Mouse (Mus musculus) gastrocnemius, postnatal 36 days (tissue): ENCODE results near the gene Spata31d1b. TPM values are rescaled to one million over a fixed set of nuclear protein-coding genes. Genes with fewer than 3 reads are reported as not detected.

ENCODE experiments used
- DNase-seq, 2 experiments: peaks; one replicate each; pipeline ENCODE4 v3.0.0; 2022
- intact Hi-C: fragments of 180-260 bp; cut with DNase I; formaldehyde crosslinking; loops from one replicate; pipeline ENCODE4 v1.15.1; 2025
- total RNA-seq, 2 experiments: library from RNA; stranded (reverse); gene quantifications; 2 replicates each; pipeline ENCODE4 v1.2.3; 2021

Gene Spata31d1b
- total RNA-seq, 2 experiments from 2014 or later: not detected

DNA sequence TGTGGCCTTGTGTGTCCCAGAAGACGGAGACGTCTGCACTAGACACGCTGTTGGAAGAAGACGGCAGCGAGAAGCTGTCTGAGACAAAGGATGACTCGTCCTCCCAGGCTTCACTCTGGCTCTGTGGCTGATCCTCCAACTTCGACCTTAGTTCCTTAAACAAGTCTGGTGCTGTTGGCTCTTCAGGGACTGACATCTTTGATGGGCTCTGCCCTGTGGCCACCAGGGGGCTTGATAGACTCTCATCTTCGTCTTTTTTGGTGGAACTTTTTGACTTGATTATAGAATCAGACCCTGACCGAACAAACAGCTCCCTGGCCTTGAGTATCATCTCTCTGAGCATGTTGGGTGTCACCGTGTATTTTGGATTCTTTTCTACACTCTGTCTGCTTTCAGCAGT lies 29.6 kb downstream of the Spata31d1b start:
- no peak for DNase-seq
- intact Hi-C loops: no loop called here

- intact Hi-C loops: no loop called here
- DNase-seq: no peak
Observed at GRCm38 (mm10) chr13:59745462-59745861, 33.4 kb downstream of the Spata31d1b start.

GRCm38 (mm10) chr13:59746164-59746563 lies 34.1 kb downstream of the Spata31d1b start:
- intact Hi-C loops: no loop called here
- DNase-seq: no peak

GRCm38 (mm10) chr13:59746711-59747110 lies 34.6 kb downstream of the Spata31d1b start, which contains the start of gene 1700014D04Rik:
Gene 1700014D04Rik, minus strand, starts transcription at chr13:59746752.
- no peak for DNase-seq
- intact Hi-C loops: no loop called here

GRCm38 (mm10) chr13:59750310-59750709 lies 38.2 kb downstream of the Spata31d1b start:
- DNase-seq: no peak
- intact Hi-C loops: no loop called here

- intact Hi-C loops: no loop called here
- DNase-seq: no peak
Observed at GRCm38 (mm10) chr13:59756906-59757305, 44.8 kb downstream of the Spata31d1b start.

GRCm38 (mm10) chr13:59762791-59763190 lies 50.7 kb downstream of the Spata31d1b start:
- intact Hi-C loops: no loop called here
- no peak for DNase-seq

DNA sequence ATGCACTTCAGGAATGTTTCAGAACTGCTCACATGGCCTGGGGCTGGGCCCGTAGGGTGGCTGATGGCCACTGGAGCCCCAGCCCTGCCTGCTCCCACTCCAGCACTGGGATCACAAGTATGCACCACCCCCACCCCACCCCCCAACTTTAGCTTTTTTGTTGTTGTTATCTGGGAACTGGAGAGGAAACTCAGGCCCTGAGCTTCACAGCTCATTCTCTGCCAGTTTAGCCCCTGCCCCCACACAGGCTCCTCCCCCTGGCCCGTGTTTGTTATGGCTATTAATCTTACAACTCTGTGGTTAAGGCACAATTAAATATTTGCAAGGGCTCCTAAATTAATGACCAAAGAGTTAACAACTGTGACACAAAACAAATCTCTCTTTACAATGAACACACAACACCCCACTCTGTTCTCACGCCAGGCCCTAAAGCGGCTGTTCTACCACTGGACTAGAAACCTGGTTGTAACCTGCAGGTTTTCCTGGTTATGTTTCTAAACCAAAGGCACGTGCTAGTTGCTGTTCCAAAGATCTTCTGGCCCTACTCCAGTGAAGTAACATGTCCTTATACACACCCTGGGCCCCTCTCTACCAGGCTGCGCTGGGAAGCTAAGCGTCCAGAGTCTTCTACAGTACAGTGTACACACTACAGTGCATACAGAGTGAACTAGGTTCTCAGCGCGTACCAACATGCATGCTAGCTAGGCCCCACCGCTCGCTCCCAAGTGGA lies 54.9 kb downstream of the Spata31d1b start:
- intact Hi-C loops: no loop called here
- no peak for DNase-seq

GRCm38 (mm10) chr13:59768531-59768930 lies 56.4 kb downstream of the Spata31d1b start:
- intact Hi-C loops: no loop called here
- DNase-seq: no peak

Other genes with a start within 250 kb of the Spata31d1b start
- 10 to 100 TPM; 44.0 to 57.1 TPM for gene Agtpbp1, start 127.1 kb upstream of the Spata31d1b start, total RNA-seq
- 10 to 100 TPM; 32.0 to 36.5 TPM for gene Naa35, start 127.0 kb upstream of the Spata31d1b start, total RNA-seq
- 1 to 10 TPM; 5.9 to 6.8 TPM for gene Golm1, start 36.5 kb upstream of the Spata31d1b start, total RNA-seq
- not detected for gene 4921517D22Rik, start 18.2 kb upstream of the Spata31d1b start, total RNA-seq
- not detected for gene Spata31d1a, start 2.0 kb upstream of the Spata31d1b start, total RNA-seq
- not detected for gene Spata31d1d, start 19.5 kb downstream of the Spata31d1b start, total RNA-seq
- gene 1700014D04Rik, start 34.5 kb downstream of the Spata31d1b start, total RNA-seq: not detected
- gene Isca1, start 57.5 kb downstream of the Spata31d1b start, total RNA-seq: 100 to 1,000 TPM; 179 to 181 TPM
- not detected for gene Gm49354, start 70.0 kb downstream of the Spata31d1b start, total RNA-seq
- gene Tut7, start 110.9 kb downstream of the Spata31d1b start, total RNA-seq: 10 to 100 TPM; 31.2 to 33.6 TPM